8 mouse cellular contexts compared by ENCODE assay signal in the genomic region with DNA sequence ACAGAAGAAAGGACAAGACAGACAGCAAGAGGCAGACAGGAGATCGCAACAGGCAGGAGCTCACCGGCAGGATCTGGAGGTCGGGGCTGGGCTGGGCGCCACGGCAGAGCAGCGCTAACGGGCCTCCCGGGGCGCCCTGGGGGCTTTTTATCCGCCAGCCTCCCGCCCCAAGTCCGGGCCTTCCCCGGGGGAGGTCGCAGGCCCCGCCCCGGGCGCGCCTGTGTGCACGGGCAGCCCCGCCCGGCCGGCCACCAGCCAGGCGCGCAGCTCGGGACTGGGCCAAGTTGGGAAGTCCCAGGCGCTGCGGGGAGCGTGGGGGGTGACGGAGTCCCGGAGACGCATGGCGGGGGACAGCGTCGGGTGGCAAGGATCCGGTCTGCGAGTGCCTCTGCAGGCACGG. TPM values are rescaled to one million over a fixed set of nuclear protein-coding genes. Genes with fewer than 3 reads are reported as not detected.
DNase-seq lines count a peak whose midpoint lies in the region; ATAC-seq lines count a peak whose summit lies in the region.

TSS of gene Loxl4 (minus strand) at position 160 of the 400 bp plus-strand sequence.

- ATAC-seq in forebrain, embryonic 14.5 days = peak; percentile 40
- no peak for ATAC-seq in midbrain, embryonic 11.5 days (ENCODE audit: low FRiP score)

- no peaks in the 10 kb centered on the region for H3K36me3 ChIP-seq in forebrain, embryonic 14.5 days (ENCODE audit: control insufficient read depth, insufficient read depth, low read length)
- no peaks in the 10 kb centered on the region for H3K36me3 ChIP-seq in limb, embryonic 10.5 days
- no peaks in the 10 kb centered on the region for H3K36me3 ChIP-seq in midbrain, embryonic 11.5 days (ENCODE audit: control insufficient read depth, insufficient read depth, low read length)

- H3K27ac ChIP-seq in forebrain, embryonic 14.5 days (ENCODE audit: low read depth, low read length) = no peak within 1 kb of the TSS
- H3K27ac ChIP-seq in limb, embryonic 10.5 days = peak within 1 kb of the TSS; percentile 72
- no peak within 1 kb of the TSS for H3K27ac ChIP-seq in midbrain, embryonic 11.5 days (ENCODE audit: low read depth, low read length)

- no peaks in the 10 kb centered on the region for H3K9me3 ChIP-seq in forebrain, embryonic 14.5 days (replicated peaks; ENCODE audit: control insufficient read depth, low read length)
- no peaks in the 10 kb centered on the region for H3K9me3 ChIP-seq in limb, embryonic 10.5 days (replicated peaks)
- no peaks in the 10 kb centered on the region for H3K9me3 ChIP-seq in midbrain, embryonic 11.5 days (ENCODE audit: control insufficient read depth, low read length)

- DNase-seq in A20 (ENCODE audit: low read depth, low spot score) (peak; percentile 24), R1 (ENCODE audit: low read depth, low spot score) (peak; percentile 26)
- DNase-seq in forebrain, embryonic 14.5 days (ENCODE audit: low spot score) = peak; percentile 14
- DNase-seq in heart, postnatal 36 days = peak; percentile 80 to 85
- peak; percentile 37 for DNase-seq in limb, embryonic 10.5 days (ENCODE audit: low spot score)
- DNase-seq in midbrain, embryonic 11.5 days (ENCODE audit: low spot score, missing footprints) = no peak
- DNase-seq in urinary bladder, postnatal 36 days (ENCODE audit: low spot score in 2 of 2) = peak; percentile 69
- DNase-seq in c-Kit-positive CD71-positive TER-119-positive erythroid progenitor cells, embryonic 14.5 days (ENCODE audit: low spot score) = no peak

- 1% methylated on average over 35 of the region's 37 CpGs for WGBS in forebrain, embryonic 14.5 days
- WGBS in limb, embryonic 10.5 days = 1% methylated on average over 37 of the region's 37 CpGs
- WGBS in midbrain, embryonic 11.5 days = under 1% methylated on average over 35 of the region's 37 CpGs

- H3K4me2 ChIP-seq in forebrain, embryonic 14.5 days (ENCODE audit: low read length) = peak within 1 kb of the TSS; percentile 57
- H3K4me2 ChIP-seq in midbrain, embryonic 11.5 days = peak within 1 kb of the TSS; percentile 61

- H3K9ac ChIP-seq in forebrain, embryonic 14.5 days (ENCODE audit: low read length) = no peak within 1 kb of the TSS
- H3K9ac ChIP-seq in midbrain, embryonic 11.5 days (ENCODE audit: low read length) = peak within 1 kb of the TSS; percentile 44

- H3K27me3 ChIP-seq in forebrain, embryonic 14.5 days (replicated peaks; ENCODE audit: control insufficient read depth, insufficient read depth, low read length) = peaks cover 2% of the 10 kb centered on the region; the same call in 1 of the 2 replicates
- H3K27me3 ChIP-seq in limb, embryonic 10.5 days (ENCODE audit: low read depth, poor library complexity, severe bottlenecking) = peaks cover 43% of the 10 kb centered on the region
- H3K27me3 ChIP-seq in midbrain, embryonic 11.5 days (ENCODE audit: control insufficient read depth, insufficient read depth, low read length) = peaks cover 12% of the 10 kb centered on the region; the same call in 1 of the 2 replicates

- H3K4me3 ChIP-seq in forebrain, embryonic 14.5 days (ENCODE audit: low read depth, low read length) = peak within 1 kb of the TSS; percentile 24
- peak within 1 kb of the TSS; percentile 57 for H3K4me3 ChIP-seq in limb, embryonic 10.5 days
- H3K4me3 ChIP-seq in midbrain, embryonic 11.5 days (ENCODE audit: low read depth, low read length) = peak within 1 kb of the TSS; percentile 32

- intact Hi-C loops in heart, postnatal 36 days (cut with DNase I) = no loop called here

- peaks cover 5% of the 10 kb centered on the region for H3K4me1 ChIP-seq in forebrain, embryonic 14.5 days (ENCODE audit: control insufficient read depth, insufficient read depth, low read length)
- H3K4me1 ChIP-seq in limb, embryonic 10.5 days = peaks cover 18% of the 10 kb centered on the region
- H3K4me1 ChIP-seq in midbrain, embryonic 11.5 days (ENCODE audit: control insufficient read depth, insufficient read depth, low read length) = peaks cover 5% of the 10 kb centered on the region; the same call in 1 of the 2 replicates

RNA-seq across cellular contexts. Expression of gene Loxl4, which starts in this region (rescaled TPM):
- 0.07 and 0.13 TPM in 2 replicates for polyA plus RNA-seq in forebrain, embryonic 14.5 days (2014; fragmentation: Nextera tagmentation; extraction: Ambion mirVana)
- 1 to 10 TPM; 1.1 to 1.4 TPM for total RNA-seq in heart, postnatal 36 days (2021)
- polyA plus RNA-seq in limb, embryonic 10.5 days (2016; fragmentation: Nextera tagmentation; extraction: Ambion mirVana) = 0.11 and 0.19 TPM in 2 replicates
- polyA plus RNA-seq in midbrain, embryonic 11.5 days (2014; fragmentation: Nextera tagmentation; extraction: Ambion mirVana) = 0.12 and 0.25 TPM in 2 replicates

Comparison
In these comparisons a context has a peak if more than half of its experiments do, and no peak if none do; other contexts are left out.
1. Peak in DNase-seq, ATAC-seq, H3K4me3 ChIP-seq and H3K4me2 ChIP-seq in forebrain, embryonic 14.5 days; RNA of the gene not detected or under 1 TPM.
2. Peak in DNase-seq, H3K4me3 ChIP-seq and H3K27ac ChIP-seq in limb, embryonic 10.5 days; RNA of the gene not detected or under 1 TPM.
3. DNase-seq: peak in A20 (single experiment), R1 (single experiment), heart, postnatal 36 days (2 of 2) and urinary bladder, postnatal 36 days (2 of 2); none in midbrain, embryonic 11.5 days (single experiment) and c-Kit-positive CD71-positive TER-119-positive erythroid progenitor cells, embryonic 14.5 days (single experiment).
4. Peak in every context shown above with its lines, with median percentiles within 50 percentile points of each other: H3K4me3 ChIP-seq.